Mouse (Mus musculus): ENCODE data around the gene Ceacam19.
A peak's percentile ranks its signal among the peaks of the same experiment; 100 is the strongest.
"Not testable (repeated sequence)": the region's sequence is repeated elsewhere in the genome, so short reads cannot be mapped to it uniquely, and the experiment has no call there.

The Ceacam19 gene

DNA sequence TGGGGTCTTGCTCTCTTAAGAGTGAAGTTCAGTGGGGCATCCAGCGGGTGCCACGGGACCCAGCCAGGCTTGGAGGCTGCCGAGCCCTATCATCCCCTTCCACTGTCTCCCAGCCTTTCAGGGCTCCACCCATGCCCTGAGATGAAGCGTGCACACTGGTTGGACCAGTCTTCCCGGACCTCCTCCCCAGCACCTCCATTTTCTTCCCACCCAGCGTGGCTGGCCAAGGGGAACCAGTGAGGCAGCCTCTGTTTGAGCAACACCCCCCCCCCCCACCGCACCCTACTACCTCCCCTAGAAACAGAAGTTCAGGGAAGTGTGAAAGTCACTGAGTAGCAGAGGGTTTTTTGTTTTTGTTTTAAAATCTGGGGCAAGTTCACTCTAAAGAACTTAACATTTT lies at the start of gene Ceacam19:
Gene Ceacam19, minus strand, starts transcription at position 117 of the 400 bp plus-strand sequence.
- no peak for DNase-seq

DNA sequence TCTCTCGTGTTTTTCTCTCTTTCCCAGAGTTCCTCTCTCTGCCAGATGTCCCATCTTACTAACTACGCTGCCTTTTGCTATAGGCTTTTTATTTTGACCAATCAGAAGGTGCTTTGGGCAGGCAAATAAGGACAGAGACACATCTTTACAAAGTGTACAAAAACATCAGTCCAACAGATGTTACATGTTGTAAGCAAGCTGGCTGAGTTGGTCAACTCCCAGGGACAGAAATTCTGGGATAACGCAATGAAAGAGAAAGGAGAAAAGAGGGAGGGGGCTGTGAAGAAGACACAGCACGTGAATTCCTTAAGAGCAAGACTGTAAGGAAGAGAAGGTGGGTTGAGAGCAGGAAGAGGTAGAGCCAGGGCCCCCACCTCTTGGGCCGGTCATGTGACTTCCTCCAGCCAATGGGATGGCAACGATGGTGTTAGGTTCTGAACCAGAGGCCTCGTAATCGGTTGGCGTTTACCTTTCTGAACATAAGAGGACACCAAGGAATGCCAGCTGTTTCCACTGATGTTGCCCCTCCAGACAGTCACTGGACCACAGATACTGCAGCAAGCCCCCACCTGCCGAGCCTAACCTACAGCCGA lies 49.6 kb upstream of the Ceacam19 start:
- DNase-seq, result no peak

DNA sequence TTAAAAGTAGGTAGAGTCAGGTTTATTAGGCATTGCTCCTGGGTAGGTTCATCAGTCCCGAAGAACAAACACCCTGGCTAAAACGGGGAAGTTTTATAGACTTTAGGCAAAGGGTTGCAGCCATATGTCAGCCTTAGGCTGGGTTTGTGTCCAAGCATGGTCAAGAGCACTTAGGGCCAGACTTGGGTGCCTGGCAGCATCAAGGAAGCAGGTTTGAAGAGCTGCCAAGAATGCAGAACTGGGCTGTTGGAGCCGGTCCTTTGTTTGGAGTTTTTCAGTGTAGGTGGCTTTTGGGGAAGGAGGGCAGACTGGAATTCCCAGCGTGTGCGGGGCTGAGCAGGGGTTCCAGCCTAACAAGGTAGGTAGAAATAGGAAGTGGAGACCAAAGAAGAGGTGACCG lies 48.2 kb upstream of the Ceacam19 start:
- no peak for DNase-seq

DNA sequence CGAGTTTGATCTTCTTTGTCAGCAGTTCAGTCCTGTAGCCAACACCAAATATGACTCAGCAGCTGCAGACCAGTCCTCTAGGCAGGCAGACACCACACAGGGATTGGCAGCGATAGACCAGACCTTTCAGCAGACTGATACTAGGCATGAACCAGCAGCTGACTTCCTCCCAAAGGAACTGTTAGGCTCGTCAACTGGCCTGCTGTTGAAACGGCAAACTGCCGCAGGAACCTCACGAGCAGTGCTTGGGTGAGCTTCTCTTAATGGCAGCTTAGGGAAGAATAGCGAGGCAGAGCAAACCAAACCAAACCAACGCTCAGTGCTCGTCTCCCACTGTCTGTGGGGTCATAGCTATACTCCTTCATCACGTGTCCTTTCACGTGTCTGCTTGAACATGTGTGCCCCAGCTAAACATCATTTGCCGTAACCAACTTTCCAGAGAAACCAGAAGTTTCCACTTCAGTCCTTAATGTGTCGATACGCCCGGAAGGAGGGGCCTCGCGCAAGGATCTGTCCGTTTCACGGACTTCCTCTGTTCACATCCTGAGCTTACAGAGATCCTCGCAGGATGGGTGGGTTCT lies 47.5 kb upstream of the Ceacam19 start:
- DNase-seq, result peak; percentile 66 to 77

DNA sequence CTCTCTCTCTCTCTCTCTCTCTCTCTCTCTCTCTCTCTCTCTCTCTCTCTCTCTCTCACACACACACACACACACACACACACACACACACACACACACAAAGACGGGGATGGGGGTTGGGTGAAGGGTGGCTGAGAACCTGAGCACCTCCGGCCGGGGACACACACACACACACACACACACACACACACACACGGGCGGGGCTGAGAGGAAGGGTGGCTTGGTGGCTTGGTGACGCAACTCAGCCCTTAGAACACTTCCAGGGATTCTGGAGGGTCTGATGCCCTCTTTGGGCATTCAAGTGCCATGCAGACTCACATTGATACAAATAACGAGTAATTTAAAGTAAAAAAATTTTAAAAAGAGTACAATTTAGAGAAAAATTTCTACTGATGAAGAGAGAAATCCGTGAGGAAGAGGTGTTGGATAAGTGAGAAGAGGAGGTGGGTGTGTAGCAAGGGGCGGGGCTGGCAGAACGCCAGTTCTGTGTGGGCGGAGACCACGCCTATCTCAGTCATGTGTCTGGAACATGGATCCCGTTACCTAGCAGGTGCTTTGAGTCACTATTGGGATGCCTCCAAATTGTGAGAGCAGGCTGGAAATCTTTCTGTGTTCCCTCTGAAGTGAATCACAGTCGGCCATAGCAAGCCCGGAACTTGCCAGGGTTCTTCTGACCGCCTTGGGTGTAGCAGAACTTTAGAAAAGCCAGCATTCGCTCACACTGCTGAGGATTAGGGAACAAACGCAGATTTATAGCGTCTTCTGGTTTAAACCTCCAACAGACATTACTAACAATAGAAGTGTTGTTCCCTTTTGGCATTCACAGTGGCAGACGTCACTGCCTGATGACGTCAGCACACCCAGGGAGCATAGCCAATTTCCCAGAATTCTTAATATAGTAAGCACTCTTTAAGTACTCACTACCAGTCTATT lies 45.4 kb upstream of the Ceacam19 start:
- DNase-seq, result peak; percentile 79 to 87

DNA sequence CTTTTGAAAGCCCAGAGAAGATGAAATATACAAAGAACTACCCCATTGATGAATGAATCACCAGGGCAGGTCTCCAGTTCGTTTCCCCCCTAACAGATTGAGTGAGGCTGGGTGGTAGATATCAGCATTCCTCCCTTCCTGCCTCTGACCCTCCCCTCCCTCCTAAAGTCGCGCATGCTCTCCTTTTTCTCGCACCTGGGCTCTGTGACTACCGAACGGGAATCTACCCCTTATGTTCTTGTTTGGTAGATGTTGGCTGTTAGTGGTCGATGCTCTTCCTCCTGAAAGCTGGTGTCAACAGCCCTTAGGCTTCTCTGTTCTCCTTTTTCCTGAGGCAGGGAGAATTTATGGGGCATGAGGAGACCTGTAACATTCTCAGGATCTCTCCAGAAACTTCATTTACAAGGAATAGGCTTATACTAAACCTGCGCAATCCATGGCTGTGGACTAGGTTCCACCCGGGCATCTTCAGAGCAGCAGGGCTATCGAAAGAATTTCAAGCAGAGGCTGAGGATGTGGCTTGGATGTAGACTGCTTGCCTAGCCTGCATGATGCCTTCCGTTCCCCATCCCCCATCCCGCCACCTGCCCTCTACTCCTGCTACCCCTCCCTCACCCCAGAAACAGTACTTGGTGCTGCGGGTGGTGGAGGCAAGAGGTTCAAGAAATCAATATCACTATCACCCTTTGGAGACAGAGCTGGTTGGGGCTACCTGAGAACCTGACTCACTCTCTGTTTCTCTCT lies 44.5 kb upstream of the Ceacam19 start:
- peak; percentile 87 to 93 for DNase-seq

DNA sequence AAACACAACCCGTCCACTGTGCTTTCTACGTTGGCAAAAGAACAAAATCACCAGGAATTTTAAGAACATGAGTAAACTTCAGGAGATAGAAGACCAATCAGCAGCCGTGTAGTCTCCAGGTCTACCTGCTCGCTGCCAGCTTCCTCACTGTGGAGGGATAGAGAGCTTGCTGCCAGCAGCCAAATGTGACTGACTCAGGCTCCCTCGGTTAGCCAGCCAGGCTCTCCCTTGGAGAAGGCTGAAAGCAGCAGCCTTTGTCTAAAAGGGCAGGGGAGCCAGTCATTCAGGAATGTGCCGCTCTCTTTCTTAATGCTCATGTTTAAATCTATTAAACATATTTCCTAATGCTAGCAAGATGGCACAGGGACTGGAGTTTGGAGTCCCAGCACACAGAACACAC lies 42.7 kb upstream of the Ceacam19 start:
- DNase-seq, result not testable (repeated sequence)

DNA sequence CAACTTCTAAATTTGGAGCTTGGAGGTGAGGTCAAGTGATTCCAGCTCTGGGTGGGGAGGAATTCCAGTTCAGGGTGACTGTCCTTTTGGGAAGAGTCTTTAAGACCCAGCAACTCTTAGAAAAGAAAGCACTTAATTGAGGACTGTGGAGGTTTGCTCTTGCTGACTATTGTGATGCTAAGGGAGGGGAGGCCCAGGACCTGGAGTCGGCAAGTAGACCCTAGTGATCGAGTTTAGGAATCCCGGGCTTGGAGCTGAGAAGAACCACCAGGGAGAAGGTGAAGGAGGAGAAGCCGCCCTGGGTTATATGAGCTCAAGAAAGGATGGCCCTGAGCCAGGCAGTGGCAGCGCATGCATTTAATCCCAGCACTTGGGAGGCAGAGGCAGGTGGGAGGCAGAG lies 40.7 kb upstream of the Ceacam19 start:
- no peak for DNase-seq

DNA sequence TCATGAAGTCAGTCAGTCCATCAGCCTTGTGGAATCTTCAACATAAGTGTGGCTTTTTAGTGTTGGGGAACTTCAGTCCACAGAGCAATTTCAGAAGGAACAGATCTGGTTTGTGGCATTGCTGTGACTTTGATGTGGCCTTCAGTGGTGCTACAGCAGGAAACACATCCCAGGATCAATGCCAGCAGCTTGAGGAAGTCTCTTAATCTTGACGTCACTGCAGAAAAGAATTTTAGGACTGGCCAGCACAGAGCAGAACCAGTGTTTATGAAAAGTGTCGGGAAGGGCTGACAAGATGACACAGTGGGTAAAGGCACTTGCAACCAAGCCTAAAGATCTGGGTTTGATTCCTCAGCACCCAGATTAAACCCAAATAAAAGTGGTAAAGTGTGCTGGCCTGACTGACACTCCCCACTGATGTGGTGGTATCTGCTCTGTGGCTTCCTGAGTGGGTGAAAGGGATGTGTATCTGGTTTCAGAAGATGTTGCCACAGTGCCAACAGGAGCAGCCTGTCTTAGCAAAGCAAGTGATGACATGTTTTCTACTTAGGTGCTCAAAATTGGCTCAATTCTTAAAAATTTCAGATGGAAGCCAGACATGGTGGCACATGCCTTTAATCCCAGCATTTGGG lies 39.2 kb upstream of the Ceacam19 start:
- DNase-seq, result peak in 1 of 2 experiments; percentile 52

DNA sequence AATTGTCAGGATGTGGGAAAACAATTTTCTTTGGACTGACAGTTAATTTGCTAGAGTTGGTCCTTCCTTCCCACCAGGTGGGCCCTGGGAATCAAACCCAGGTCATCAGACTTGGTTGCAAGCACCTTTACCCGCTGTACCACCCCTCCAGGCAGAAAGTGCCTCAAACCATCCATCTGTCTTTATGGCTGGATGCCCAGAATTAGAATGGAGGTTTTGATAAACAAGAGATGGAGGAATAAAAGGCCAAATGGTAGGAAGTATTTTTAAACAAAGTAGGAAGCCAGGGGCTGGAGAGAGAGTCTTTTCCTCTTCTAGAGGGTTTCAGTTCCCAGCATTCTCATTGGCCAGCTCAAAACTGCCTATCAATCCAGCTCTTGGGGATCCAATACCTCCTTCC lies 37.6 kb upstream of the Ceacam19 start:
- no peak for DNase-seq

DNA sequence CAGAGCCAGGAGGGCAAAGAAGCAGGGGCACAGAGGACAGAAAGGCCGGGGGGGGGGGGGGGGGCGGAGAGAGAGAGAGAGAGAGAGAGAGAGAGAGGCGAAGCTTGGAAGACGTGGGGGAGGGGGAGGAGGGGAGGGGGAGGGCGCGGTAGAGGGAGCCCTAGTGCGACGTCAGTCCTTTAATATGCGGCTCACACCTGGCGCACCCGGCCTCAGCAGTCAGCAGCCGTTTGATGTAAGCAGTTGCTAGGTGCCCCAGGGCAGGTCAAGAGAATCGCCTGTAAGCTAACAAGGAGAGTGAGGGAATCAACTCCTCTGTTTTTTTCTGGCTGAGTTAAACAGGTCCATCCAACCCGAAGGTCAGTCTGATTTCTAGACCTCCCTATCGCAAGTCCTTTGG lies 36.0 kb upstream of the Ceacam19 start:
- DNase-seq, result peak; percentile 44 to 74

DNA sequence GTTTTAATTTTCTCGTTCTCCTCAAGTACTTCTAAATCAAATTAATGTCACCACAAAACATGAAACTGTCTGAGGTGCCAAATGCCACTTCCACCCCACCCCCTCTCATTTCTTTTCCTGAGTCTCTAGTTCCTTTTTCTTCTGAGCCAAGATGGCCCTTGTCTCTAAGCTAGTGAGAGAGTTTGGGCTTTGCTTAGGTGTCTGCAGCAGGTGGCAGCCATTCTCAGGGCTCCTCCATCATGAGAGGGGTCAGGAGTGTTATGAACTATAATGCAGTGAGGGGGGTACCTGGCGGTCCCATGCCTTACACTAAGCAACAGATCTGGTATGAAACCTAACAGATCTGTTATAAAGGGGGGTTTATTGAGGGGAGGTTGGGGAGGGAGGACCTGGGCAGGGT lies 35.6 kb upstream of the Ceacam19 start:
- DNase-seq, result peak; percentile 54 to 59

DNA sequence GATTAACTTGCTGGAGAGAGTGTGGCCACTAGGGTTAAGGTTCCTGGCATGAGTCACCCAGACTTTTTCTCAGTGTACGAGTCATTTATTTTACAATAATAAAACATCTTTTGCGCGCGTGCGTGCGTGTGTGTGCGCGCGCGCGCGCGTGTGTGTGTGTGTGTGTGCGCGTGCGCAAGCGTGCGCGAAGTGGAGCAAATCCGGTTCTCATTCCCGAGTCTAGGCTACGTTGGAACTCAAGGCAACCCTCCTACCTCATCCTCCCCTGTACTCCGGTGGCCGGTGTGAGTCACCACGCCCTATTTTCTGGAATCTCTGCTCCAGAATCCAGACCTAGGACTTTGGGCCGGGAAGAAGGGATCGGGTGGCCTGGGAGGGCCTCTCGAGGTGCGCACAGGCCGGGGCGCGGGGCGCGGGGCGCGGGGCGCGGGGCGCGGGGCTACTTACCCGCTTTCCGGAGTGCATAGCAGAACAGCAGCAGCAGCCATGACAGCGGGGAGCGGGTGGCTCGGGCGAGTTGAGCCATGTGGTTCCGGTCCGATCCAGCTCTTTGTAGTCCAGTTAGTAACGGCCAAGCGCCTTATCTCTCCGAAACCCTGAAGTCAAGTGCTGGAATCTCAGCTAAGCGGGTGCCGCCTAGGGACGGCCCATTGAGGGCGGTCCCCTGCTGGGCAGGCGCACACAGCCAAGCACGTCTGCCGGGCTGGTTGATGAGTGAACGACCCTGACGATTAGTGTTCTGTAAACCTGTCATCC lies 32.9 kb upstream of the Ceacam19 start, which contains the start of gene Pvr:
Gene Pvr, minus strand, starts transcription at position 655 of the 756 bp plus-strand sequence.
- DNase-seq, result peak; percentile 73 to 82

DNA sequence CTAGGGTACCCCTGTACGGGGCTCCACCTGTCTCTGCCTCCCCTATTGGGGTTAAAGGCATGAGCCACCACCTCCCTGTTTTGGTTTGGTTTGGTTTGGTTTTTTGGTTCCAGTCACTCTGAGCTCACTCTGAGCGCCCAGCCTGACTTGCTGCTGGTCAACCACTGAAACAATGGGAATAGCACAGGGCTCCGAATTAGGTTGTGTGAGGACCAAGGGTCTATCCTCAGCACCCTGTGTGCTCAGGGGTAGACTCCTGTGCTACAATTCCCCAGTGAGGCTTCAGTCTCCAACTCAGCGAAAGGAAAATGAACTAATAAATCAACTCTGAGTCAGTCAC lies 32.4 kb upstream of the Ceacam19 start:
- peak in 1 of 2 experiments; percentile 22 for DNase-seq

DNA sequence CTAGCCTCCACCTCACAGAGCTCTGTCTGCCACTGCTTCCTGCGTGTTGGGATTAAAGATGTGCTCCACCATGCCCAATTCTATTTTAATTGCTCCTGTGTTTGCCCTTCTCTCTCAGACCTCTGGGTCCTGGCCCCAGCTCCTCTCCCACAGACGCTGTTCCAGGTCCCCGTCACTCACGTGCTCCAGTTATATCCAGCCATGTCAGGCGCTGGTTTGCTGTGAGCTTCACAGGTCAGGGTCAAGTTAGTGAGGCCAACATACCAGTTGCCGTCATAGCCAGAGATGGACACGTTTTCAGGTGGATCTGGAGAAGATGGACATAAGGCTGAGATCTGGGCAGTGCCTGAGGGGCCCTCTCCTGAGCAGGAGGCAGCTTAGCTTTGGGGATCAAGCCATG lies 26.8 kb upstream of the Ceacam19 start:
- DNase-seq, result no peak

DNA sequence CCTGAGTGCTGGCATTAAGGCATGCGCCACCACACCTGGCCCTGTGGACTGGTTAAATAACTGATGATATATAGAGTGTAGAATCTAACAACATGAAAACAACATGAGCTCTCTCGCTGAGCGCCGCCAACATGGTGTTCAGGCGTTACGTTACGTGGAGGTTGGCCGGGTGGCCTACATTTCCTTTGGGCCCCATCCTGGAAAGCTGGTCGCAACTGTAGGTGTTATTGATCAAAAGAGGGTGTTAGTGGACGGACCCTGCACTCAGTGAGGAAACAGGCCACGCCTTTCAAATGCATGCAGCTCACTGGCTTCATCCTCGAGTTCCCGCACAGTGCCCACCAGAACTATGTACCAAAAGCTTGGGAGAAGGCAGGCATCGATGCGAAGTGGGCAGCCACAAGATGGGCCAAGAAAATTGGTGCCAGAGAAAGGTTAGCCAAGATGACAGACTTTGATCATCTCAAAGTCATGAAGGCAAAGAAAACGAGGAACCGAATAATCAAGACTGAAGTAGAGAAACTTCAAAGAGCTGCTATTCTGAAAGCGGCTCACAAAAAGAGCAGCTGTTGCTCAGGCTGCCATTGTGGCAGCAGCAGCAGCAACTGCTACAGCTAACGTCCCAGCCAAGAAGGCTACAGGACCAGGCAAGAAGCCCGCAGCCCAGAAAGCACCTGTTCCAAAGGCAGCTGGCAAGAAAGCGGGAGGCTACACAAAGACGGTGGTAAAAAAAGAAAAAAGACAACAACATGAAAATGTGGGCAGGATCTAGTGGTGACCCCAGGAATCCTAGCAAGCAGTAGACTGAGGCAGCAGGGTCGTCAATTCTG lies 24.1 kb upstream of the Ceacam19 start:
- peak; percentile 59 to 84 for DNase-seq

DNA sequence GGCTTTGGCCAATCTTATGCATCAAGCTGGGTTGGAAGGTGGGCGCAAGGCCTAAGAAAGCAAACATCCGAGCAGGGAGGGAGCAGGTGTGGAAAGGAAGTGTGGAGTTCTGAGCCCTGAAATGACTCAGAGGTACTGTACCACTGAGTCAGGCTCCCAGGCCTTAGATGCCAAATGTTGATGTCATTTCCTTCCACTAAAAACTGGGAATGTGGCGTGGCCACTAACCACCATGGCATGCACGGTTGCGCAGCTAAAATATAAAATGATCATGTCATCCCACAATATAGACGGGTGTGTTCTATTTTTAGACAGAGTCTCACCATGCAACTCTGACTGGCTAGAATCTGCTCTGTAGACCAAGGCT lies 23.5 kb upstream of the Ceacam19 start:
- DNase-seq, result peak in 1 of 2 experiments; percentile 45

DNA sequence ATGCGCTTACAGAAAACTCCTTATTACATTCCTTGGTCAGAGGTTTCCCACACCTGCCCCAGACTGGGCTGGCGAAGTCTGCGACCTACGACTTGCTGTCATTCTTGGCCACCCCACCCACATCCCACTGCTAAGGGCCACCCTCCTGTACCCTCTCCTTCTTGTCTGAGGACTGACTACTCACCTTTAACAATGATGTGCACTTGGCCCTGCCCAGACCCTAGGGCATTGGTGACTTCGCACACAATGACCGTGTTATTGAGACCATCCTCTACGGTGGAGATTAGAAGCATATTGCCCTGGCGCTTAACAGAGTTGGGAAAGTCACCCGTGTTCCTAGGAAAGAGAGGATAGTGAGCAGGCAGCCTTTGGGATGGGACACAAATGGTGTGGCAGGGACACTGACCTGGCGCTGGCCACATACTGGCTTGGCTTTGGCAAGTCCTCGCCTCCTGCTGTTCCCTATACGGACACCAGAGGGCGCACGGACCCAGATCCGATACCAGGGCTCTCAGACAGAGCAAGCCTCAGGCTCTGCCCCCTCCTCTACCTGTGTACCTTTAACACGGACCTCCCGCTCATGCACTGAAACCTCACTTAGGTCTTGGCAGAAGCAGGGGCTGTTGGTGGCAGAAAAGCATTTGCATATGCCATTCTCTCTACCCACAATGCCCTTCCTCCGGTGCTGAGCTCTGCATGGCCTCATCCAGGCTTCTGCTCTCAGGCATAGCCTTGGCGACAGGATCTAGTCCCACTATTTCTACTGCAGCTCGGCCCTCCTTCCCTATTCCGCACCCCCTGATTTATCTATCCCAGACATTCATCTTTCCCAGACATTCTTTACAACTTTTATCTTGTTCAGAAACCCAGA lies 22.9 kb upstream of the Ceacam19 start:
- peak; percentile 86 for DNase-seq

DNA sequence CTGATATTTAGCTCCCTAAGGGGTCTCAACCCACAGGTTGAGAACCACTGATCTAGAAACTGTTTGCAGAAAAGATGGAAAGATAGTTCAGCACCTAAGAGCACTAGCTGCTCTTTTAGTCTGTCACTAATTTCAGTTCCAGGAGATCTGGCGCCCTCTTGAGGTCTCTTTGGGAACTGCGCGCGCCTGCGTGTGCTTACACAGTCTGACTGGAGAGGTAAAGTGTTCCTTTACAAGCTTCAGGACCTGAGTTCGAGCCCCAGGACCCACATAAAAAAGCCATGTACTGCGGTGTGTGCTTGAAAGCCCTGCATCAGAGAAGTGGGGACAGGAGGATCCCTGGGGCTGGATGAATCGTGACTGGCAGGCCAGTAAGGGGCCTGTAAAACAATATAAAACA lies 2.1 kb upstream of the Ceacam19 start:
- DNase-seq, result peak; percentile 60 to 66

DNA sequence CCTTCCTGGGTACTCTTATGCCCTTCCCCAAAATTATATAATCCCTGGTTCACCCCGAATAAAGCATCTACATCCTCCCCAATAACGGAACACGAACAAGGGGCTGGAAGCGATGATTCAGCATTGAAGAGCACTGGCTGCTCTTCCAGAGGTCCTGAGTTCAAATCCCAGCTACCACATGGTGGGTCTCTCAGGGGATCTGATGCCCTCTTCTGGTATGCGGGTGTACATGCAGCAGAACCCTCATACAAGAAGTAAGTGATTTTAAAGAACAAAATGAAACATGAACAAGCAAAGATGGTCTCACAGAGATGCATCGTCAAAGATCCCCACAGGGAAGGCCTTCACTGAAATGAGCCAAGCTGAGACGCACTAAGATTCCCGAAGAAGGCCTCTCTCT lies 7.0 kb downstream of the Ceacam19 start:
- DNase-seq, result no peak

All from thymus, postnatal 36 days (tissue).